Mouse (Mus musculus) small intestine, adult 2 months (tissue): ENCODE measurements around the gene Hist1h2bf.

Source experiments
- CTCF ChIP-seq: fragments of 200-500 bp; IDR thresholded peaks from 2 replicates; pipeline ENCODE4 v1.5.1; 2012; ENCODE audit warnings: low read depth, mild to moderate bottlenecking, control low read depth, inconsistent platforms, low read length, moderate library complexity, mixed read lengths; ENCODE audit not compliant: insufficient replicate concordance, insufficient read length; ENCODE audit errors: extremely low read depth
- POLR2A ChIP-seq: fragments of 200-500 bp; IDR thresholded peaks from 2 replicates; pipeline ENCODE4 v1.6.1; 2012; ENCODE audit warnings: low read depth, mild to moderate bottlenecking, control low read depth, inconsistent platforms, low read length, moderate library complexity

DNA sequence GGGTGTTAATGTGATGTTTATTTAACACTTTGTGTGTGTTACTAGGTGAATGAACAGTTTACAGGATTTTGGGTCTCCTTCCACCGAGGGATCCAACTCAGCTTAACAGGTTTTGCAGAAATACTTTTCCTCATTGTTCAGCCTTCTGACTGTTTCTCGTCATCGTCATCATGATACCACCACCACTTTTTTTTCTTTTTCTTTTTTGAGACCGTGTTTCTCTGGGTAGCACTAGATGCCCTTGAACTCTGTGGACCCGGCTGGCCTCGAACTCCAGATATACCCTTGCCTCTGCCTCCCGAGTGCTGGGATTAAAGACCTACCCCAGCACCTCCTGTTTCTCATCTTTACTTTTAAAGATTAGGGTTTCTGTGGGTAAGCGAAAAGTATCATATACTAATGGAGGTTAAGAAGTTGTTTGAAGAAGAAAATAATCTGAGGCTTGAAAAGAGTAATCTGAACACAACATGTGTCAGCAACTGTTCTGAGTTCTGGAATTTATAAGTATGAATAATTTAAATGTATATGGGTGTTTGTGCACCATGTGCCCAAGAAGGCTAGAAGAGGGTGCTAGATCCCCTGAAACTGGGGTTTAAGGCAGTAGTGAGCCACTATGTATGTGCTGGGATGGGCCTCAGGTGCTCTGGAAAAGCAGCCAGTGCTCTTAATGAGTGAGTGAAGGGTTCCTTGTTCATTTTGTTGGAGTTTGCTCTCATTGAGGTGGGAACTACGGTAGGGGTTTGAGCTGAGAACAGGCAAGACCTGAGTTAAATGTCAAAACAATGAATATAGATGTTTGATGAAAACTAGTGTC lies 41.5 kb downstream of the Hist1h2bf start:
- TF ChIP-seq CTCF (no peak), POLR2A (no peak)
